Mouse (Mus musculus): ENCODE measurements at regions not wholly inside any gene's neighbourhood (a gene's known extent, or its start where the extent isn't known, plus 50 kb on each side); places are given as distances from the start of the nearest gene placed in this dataset.

- no peak for DNase-seq (ENCODE audit: low read depth, low spot score)
These were observed 137.3 kb downstream of the Il15 start for GRCm38 (mm10) chr8:82265745-82266144.

DNA sequence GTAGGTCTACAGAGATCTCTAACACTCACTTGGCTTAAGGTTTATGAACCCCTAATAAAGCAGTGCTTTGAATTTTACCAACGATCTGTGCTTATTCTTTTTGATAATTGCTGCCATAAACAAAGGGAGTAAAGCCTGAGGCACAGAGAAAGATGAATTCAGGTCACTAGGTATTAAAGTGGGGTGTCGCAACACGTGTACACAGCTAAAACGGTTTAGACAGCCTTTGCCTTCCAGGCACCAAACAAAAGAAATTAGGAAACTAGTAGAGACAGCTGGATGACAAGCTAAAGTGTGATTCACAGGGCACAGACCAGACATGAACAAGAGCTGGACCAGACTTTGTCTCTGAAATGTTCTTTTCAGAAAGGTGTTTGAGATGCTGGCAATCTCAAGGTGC lies 140.8 kb downstream of the Il15 start:
- peak; percentile 21 for DNase-seq (ENCODE audit: low read depth, low spot score)

DNA sequence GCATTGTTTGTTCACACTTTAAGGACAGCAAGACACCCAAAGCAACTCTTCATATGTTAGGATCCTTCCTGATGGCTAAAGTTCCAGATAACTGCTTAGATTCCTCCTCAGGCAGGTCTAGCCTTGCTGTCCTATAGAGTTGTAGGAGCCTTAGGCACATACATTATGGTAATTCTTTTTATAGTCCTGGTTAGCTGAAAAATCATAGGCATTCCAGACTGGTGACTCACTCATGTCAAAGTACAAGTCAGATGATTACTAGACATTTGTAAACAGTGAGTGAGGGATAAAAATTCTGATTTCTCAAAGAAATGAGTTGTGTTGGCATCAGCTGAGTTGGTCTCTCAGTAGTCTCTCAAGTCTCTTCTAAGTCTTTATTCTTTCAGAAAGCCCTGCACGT lies 142.4 kb downstream of the Il15 start:
- peak; percentile 94 for DNase-seq (ENCODE audit: low read depth, low spot score)

DNA sequence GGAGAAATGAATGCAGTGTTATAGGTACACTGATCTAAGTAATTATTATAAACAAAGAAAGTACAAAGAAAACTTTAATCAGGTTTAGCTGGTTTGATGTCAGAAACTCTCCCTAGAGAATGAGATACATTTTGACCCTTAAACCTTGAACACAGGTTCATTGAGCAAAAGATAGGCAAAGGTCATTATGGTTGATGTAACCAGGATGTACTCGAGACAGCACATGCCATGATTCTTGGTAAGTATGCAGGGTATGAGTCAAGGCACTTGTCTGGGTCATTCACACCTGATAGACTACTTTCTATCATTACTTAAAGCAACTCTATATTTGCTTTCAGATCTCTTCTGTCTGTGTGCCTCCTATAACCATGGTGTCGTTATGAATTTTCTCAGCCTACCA lies 147.2 kb downstream of the Il15 start:
- DNase-seq (ENCODE audit: low read depth, low spot score) = no peak

DNA sequence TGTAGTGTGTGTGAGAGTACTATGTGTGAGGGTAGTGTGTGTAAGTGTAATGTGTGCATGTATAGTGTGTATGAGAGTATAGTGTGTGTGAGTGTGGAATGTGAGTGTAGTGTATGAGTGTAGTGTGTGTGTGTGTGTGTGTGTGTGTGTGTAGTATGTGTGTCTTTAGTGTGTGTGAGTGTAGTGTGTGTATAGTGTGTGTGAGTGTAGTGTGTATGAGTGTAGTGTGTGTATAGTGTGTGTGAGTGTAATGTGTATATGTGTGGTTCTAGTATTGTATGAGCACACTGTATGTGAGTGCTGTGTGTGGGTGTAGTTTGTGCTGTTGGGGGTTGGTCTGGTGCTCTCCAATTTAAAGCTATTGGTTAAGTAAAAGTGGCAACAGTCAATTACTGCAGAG lies 150.6 kb downstream of the Il15 start:
- DNase-seq (ENCODE audit: low read depth, low spot score) = no peak

DNA sequence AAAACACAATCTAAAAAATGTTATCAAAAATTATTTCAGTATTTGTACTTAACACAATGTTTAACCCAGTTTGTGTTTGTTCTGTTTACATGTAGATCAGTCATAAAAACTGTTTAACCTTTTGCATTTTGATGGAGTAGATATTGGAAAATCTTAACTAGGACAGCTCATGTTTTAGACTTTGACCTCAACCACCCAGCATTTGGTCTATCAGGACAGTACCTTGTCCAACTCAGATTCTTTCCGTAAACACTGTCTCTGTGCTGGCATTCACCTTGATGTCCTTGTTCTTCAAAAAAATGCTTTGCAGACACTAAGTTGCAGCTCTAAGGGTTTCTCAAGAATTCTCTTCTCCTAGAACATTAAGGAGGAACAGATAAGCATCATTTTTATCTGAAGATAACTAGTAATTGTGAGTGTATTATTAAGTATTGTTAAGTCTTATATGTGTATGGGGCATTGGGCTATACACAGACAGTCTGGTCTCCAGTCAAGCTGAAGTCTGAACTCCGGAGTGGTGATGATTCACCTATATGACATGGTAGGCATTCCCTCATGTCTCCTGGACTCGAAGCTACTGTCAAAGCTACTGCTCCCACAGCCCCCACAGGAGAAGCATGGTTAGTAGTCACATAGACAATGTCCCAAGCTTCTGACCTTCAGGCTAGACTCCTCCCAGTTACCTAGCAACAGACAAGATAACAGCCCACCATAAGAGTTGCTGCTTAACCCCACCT lies 153.0 kb downstream of the Il15 start:
- DNase-seq (ENCODE audit: low read depth, low spot score) = peak; percentile 80

DNA sequence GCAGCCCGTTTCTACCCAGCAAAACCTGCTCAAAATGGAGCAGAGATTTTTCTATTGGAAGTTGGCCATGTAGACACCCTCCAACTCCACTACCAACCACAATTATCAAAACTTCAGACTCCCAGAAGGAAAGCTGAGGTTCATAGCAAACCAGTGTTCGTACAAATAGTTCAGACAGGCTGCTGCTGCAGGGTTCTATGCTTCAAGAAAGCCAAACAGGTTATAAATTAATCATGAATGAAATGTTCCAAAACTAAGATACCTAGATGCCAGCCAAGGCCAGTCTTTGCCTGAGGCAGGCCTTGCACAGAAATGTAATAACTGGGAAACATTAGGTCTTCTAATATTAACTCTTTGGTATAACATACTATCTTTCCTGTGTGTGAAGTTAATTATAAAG lies 158.9 kb downstream of the Il15 start:
- DNase-seq (ENCODE audit: low read depth, low spot score) = no peak

GRCm38 (mm10) chr8:82229883-82230282 lies 173.1 kb downstream of the Il15 start:
- no peak for DNase-seq (ENCODE audit: low read depth, low spot score)

DNA sequence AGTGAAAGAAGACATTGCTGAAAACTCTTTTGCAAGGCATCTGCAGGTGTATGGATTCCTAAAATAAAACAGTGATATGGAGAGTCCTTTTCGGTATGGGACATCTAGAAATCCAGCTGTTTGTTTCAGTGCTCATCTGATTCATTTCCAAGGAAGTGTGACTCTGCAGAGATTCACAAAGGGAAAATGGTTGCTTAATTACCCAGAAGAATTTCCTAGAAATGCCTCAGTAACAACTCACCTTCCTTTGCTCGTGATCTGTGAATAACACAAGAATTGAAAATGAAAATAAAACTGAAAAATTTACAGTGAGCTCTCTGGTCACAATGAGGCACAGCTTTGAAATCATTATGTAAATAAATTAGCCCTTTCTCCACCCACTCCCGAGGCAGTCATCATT lies 201.3 kb downstream of the Il15 start:
- DNase-seq (ENCODE audit: low read depth, low spot score) = peak; percentile 26

DNA sequence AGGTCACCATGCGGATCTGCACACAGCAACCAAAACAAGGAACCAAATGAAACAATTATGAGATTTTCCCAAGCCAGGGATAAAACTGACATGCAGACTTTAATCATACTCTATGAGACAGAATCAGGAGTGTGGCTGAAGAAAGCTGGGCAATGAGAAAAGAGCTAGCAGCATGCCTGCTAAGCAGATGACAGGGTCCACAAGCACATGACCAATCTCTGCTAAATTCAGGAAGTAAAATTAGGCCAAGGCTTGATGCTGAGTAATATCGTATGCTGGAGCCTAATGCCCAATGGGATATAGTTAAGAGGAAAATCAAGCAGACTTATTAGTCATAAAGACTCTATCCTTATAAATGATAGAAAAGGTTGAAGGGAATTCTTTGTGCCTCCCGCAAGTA lies 202.8 kb downstream of the Il15 start:
- no peak for DNase-seq (ENCODE audit: low read depth, low spot score)

DNA sequence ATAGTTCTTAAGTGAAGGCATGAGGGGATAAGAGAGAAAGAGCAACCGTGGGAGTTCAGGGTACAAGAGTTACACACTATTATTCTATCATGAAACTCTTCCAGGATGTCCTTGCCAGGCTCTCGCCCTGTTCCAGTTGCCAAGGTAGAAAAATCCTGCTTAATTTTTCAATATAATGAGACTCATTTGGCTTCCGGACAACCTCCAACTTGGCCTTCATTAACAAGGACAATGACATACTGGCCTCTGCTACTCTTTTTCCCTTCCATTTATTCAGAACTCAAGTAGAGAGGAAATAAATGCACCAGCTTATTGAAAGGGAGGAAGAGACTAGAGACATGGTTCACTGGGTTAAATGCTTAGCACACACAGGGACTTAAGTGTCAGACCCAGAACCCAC lies 206.5 kb downstream of the Il15 start:
- no peak for DNase-seq (ENCODE audit: low read depth, low spot score)

DNA sequence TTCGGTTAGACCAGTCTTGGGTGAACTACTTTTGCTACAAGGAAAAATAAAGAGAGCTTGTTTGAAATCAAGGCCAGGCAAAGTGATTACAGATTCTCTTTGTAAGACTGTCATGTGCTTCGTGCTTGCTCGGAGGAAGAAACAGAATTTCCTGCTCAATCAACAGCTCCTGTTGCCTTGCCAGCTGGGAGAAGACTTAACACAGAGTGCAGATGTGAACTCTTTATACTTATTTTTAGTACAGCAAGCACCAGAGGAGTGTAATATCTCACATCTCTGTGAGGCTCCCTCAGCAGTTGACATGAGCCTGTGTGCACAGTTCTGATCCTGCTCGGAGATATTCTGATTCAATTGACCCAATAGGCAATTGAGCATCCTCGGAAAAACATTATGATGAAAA lies 207.9 kb downstream of the Il15 start:
- DNase-seq (ENCODE audit: low read depth, low spot score) = no peak

GRCm38 (mm10) chr8:82191011-82191410 lies 212.0 kb downstream of the Il15 start:
- DNase-seq (ENCODE audit: low read depth, low spot score) = no peak

GRCm38 (mm10) chr8:82187138-82187880 lies 215.7 kb downstream of the Il15 start:
- DNase-seq (ENCODE audit: low read depth, low spot score) = no peak

DNA sequence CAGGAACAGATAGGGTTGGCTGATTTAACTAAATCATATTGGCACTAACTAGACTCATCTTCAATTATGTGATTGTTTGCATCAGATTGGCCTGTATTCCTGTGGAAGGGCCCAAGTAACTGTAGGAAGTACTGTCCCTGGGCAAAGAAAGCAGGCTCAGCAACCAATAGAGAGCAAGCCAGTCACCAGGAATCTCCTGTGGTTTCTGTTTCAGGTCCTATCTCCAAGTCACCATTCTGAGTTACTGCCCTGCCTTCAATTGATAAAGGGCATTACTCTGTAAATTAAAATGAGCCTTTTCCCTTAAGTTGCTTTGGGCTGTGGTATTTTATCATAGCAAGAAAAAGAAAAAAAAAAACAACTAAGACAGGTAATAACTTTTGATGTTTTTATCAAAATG lies 219.0 kb downstream of the Il15 start:
- no peak for DNase-seq (ENCODE audit: low read depth, low spot score)

All from 3T3-L1 (cell line).